In the genomic region with DNA sequence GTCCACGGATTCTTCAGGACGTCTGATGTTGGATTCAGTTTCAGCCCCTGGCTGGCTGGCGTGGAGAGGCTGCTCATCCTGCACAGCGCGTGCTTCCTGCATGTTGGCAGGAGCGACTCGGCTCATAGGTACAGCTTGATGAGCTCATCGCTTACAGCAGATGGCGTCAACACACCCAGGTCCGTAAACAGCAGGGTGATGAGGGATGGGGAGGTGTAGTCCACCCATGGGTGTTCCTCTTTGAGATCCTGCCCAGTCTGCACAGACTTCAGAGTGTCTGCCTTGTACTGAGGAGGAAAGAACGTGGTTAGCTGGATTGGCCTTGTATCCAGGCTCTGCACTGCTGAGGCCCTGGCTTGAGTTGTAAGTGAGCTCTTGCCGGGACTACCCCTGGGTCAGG, we compare ENCODE assay signal across 12 mouse cellular contexts. TPM values are rescaled to one million over a fixed set of nuclear protein-coding genes. Genes with fewer than 3 reads are reported as not detected.
A peak's percentile ranks its signal among the peaks of the same experiment; 100 is the strongest.
DNase-seq lines count a peak whose midpoint lies in the region; ATAC-seq lines count a peak whose summit lies in the region.
"Had no signal": no experiment of that assay in that cellular context is flagged by ENCODE, and none has a peak within 500 bp of the region (broad histone marks: within the 10 kb centered on the region; RNA-seq: fewer than 3 reads in every experiment).

No protein-coding gene starts in this region.

- H3K27ac ChIP-seq in kidney, embryonic 14.5 days (ENCODE audit: low read depth, low read length) = no peak overlapping the region
- H3K27ac ChIP-seq: heart, embryonic 15.5 days; hindbrain, embryonic 15.5 days; limb, embryonic 12.5 days had no signal

- 88% methylated on average over 12 of the region's 12 CpGs for WGBS in kidney, embryonic 14.5 days

- DNase-seq in cerebellum, adult 11-12 months = peak; percentile 84
- DNase-seq in cerebellum, adult 9-11 months = peak; percentile 85
- DNase-seq in layer of hippocampus, adult 9-10 months (ENCODE audit: low spot score) = peak; percentile 29
- DNase-seq in right cerebral cortex, adult 2 months (ENCODE audit: low spot score in 2 of 2) = peak; percentile 67 to 72
- DNase-seq in thymus, postnatal 0 days (ENCODE audit: low spot score) = no peak
- DNase-seq: gastrocnemius, postnatal 25 days; lung, adult 2 months had no signal

- H3K9me3 ChIP-seq in kidney, embryonic 14.5 days (ENCODE audit: control insufficient read depth, low read length) = no peaks in the 10 kb centered on the region
- H3K9me3 ChIP-seq: heart, embryonic 15.5 days; hindbrain, embryonic 15.5 days; limb, embryonic 12.5 days had no signal

- no peak overlapping the region for H3K9ac ChIP-seq in kidney, embryonic 14.5 days (ENCODE audit: low read depth, low read length)
- H3K9ac ChIP-seq: heart, embryonic 15.5 days; hindbrain, embryonic 15.5 days; limb, embryonic 12.5 days had no signal

- no peak for ATAC-seq in erythroid progenitor cell, adult 5-6 weeks (replicated peaks; ENCODE audit: low FRiP score, poor library complexity, severe bottlenecking)
- no peak for ATAC-seq in kidney, embryonic 14.5 days (ENCODE audit: low FRiP score, low TSS enrichment)

- H3K4me2 ChIP-seq in kidney, embryonic 14.5 days (replicated peaks; ENCODE audit: low read depth, low read length) = no peak overlapping the region
- H3K4me2 ChIP-seq: heart, embryonic 15.5 days; hindbrain, embryonic 15.5 days; limb, embryonic 12.5 days had no signal

- no peak overlapping the region for H3K4me3 ChIP-seq in kidney, embryonic 14.5 days (ENCODE audit: low read length)
- H3K4me3 ChIP-seq: heart, embryonic 15.5 days; hindbrain, embryonic 15.5 days; limb, embryonic 12.5 days had no signal

- no peaks in the 10 kb centered on the region for H3K27me3 ChIP-seq in kidney, embryonic 14.5 days (ENCODE audit: control insufficient read depth, insufficient read depth, low read length)
- H3K27me3 ChIP-seq: heart, embryonic 15.5 days; hindbrain, embryonic 15.5 days; limb, embryonic 12.5 days had no signal

- peaks cover 89% of the 10 kb centered on the region for H3K36me3 ChIP-seq in kidney, embryonic 14.5 days (ENCODE audit: control insufficient read depth, insufficient read depth, low read length)

- no peaks in the 10 kb centered on the region for H3K4me1 ChIP-seq in kidney, embryonic 14.5 days (ENCODE audit: control insufficient read depth, insufficient read depth, low read length)
- H3K4me1 ChIP-seq: heart, embryonic 15.5 days; hindbrain, embryonic 15.5 days; limb, embryonic 12.5 days had no signal

RNA-seq across cellular contexts. Expression of gene Eif2b1, which starts 7.9 kb away (rescaled TPM):
- total RNA-seq in erythroid progenitor cell, adult 5-6 weeks (2015; ENCODE audit: low replicate concordance) = 17.7 and 21.0 TPM in 2 replicates
- 7.8 and 15.2 TPM in 2 replicates for total RNA-seq in erythroid progenitor cell, adult 5-6 weeks (2017; ENCODE audit: low replicate concordance)
- polyA plus RNA-seq in thymus, postnatal 0 days (2015; fragmentation: Nextera tagmentation; extraction: Ambion mirVana) = 69.5 and 71.1 TPM in 2 replicates
- polyA plus RNA-seq in kidney, embryonic 14.5 days (2014; fragmentation: Nextera tagmentation; extraction: Ambion mirVana) = 84.8 and 85.1 TPM in 2 replicates

RNA-seq across cellular contexts. Expression of gene Gtf2h3, which starts 7.9 kb away (rescaled TPM):
- 6.1 and 20.5 TPM in 2 replicates for total RNA-seq in erythroid progenitor cell, adult 5-6 weeks (2015; ENCODE audit: low replicate concordance)
- total RNA-seq in erythroid progenitor cell, adult 5-6 weeks (2017; ENCODE audit: low replicate concordance) = 4.7 and 16.6 TPM in 2 replicates
- polyA plus RNA-seq in thymus, postnatal 0 days (2015; fragmentation: Nextera tagmentation; extraction: Ambion mirVana) = 43.8 and 50.2 TPM in 2 replicates
- 73.7 and 79.8 TPM in 2 replicates for polyA plus RNA-seq in kidney, embryonic 14.5 days (2014; fragmentation: Nextera tagmentation; extraction: Ambion mirVana)

RNA-seq across cellular contexts. Expression of gene Ddx55, which starts 18.4 kb away (rescaled TPM):
- total RNA-seq in erythroid progenitor cell, adult 5-6 weeks (2015; ENCODE audit: low replicate concordance) = 5.8 and 9.6 TPM in 2 replicates
- 5.0 and 10.5 TPM in 2 replicates for total RNA-seq in erythroid progenitor cell, adult 5-6 weeks (2017; ENCODE audit: low replicate concordance)
- polyA plus RNA-seq in thymus, postnatal 0 days (2015; fragmentation: Nextera tagmentation; extraction: Ambion mirVana) = 16.5 and 19.7 TPM in 2 replicates
- polyA plus RNA-seq in kidney, embryonic 14.5 days (2014; fragmentation: Nextera tagmentation; extraction: Ambion mirVana) = 14.0 and 17.3 TPM in 2 replicates

RNA-seq across cellular contexts. Expression of gene Tmed2, which starts 30.6 kb away (rescaled TPM):
- 454 and 638 TPM in 2 replicates for total RNA-seq in erythroid progenitor cell, adult 5-6 weeks (2015; ENCODE audit: low replicate concordance)
- total RNA-seq in erythroid progenitor cell, adult 5-6 weeks (2017; ENCODE audit: low replicate concordance) = 524 and 584 TPM in 2 replicates
- polyA plus RNA-seq in thymus, postnatal 0 days (2015; fragmentation: Nextera tagmentation; extraction: Ambion mirVana) = 489 and 490 TPM in 2 replicates
- 457 and 564 TPM in 2 replicates for polyA plus RNA-seq in kidney, embryonic 14.5 days (2014; fragmentation: Nextera tagmentation; extraction: Ambion mirVana)

RNA-seq across cellular contexts. Expression of gene Rilpl1, which starts 39.9 kb away (rescaled TPM):
- total RNA-seq in erythroid progenitor cell, adult 5-6 weeks (2015; ENCODE audit: low replicate concordance) = not detected in 2 replicates
- total RNA-seq in erythroid progenitor cell, adult 5-6 weeks (2017; ENCODE audit: low replicate concordance) = not detected in 2 replicates
- polyA plus RNA-seq in thymus, postnatal 0 days (2015; fragmentation: Nextera tagmentation; extraction: Ambion mirVana) = 4.6 and 4.8 TPM in 2 replicates
- polyA plus RNA-seq in kidney, embryonic 14.5 days (2014; fragmentation: Nextera tagmentation; extraction: Ambion mirVana) = 21.9 and 26.1 TPM in 2 replicates
